Mouse (Mus musculus) layer of hippocampus, postnatal 25 days (tissue): ENCODE measurements around the gene Fkbp1b. TPM values are rescaled to one million over a fixed set of nuclear protein-coding genes. Genes with fewer than 3 reads are reported as not detected.
A peak's percentile ranks its signal among the peaks of the same experiment; 100 is the strongest.
"Not testable (repeated sequence)": the region's sequence is repeated elsewhere in the genome, so short reads cannot be mapped to it uniquely, and the experiment has no call there.

Experiments used
- DNase-seq, 2 experiments: peaks; one replicate each; pipeline ENCODE4 v3.0.0; 2022; ENCODE audit warnings: mixed read lengths in 2 of 2, low spot score in 1 of 2; ENCODE audit errors: extremely low spot score in 1 of 2
- total RNA-seq, 2 experiments: library from RNA; stranded (reverse); gene quantifications; 2 replicates each; pipeline ENCODE4 v1.2.3; 2021

Fkbp1b gene
- total RNA-seq, 2 experiments from 2014 or later: 69.9 to 71.8 TPM

GRCm38 (mm10) chr12:4856160-4856559, 14.8 kb upstream of the Fkbp1b start:
- DNase-seq: no peak

GRCm38 (mm10) chr12:4843741-4844140, 2.4 kb upstream of the Fkbp1b start:
- no peak for DNase-seq

GRCm38 (mm10) chr12:4842890-4843597, 1.7 kb upstream of the Fkbp1b start, which contains the start of gene Wdcp:
Gene Wdcp (plus strand): TSS chr12:4843303.
- DNase-seq: peak; percentile 74 to 75

GRCm38 (mm10) chr12:4842456-4842855, 1.1 kb upstream of the Fkbp1b start:
- DNase-seq: no peak

GRCm38 (mm10) chr12:4840741-4841140, 650 bp downstream of the Fkbp1b start:
- no peak for DNase-seq

- DNase-seq: no peak
These were observed 1.4 kb downstream of the Fkbp1b start for GRCm38 (mm10) chr12:4840010-4840409.

GRCm38 (mm10) chr12:4836959-4837358, 4.4 kb downstream of the Fkbp1b start:
- DNase-seq: no peak

GRCm38 (mm10) chr12:4827256-4827655, 14.1 kb downstream of the Fkbp1b start:
- no peak for DNase-seq

GRCm38 (mm10) chr12:4817361-4818101, 23.9 kb downstream of the Fkbp1b start, which contains the start of gene Sf3b6:
Gene Sf3b6 (plus strand): TSS chr12:4817544.
- peak; percentile 86 to 94 for DNase-seq

- no peak for DNase-seq
These were observed 24.6 kb downstream of the Fkbp1b start for GRCm38 (mm10) chr12:4816680-4817360.

GRCm38 (mm10) chr12:4813636-4814035, 27.8 kb downstream of the Fkbp1b start:
- no peak for DNase-seq

- no peak for DNase-seq
These were observed 29.7 kb downstream of the Fkbp1b start for GRCm38 (mm10) chr12:4811705-4812104.

GRCm38 (mm10) chr12:4811036-4811435, 30.4 kb downstream of the Fkbp1b start:
- DNase-seq: no peak

GRCm38 (mm10) chr12:4797471-4797870, 43.9 kb downstream of the Fkbp1b start:
- not testable (repeated sequence) for DNase-seq

- peak in 1 of 2 experiments; percentile 36 for DNase-seq
These were observed 47.7 kb downstream of the Fkbp1b start for GRCm38 (mm10) chr12:4793718-4794117.

- DNase-seq: not testable (repeated sequence)
These were observed 53.3 kb downstream of the Fkbp1b start for GRCm38 (mm10) chr12:4788128-4788527.

- DNase-seq: no peak
These were observed 56.9 kb downstream of the Fkbp1b start for GRCm38 (mm10) chr12:4784466-4784865.

- DNase-seq: no peak
These were observed 57.8 kb downstream of the Fkbp1b start for GRCm38 (mm10) chr12:4783598-4783997.
